Comparison of ENCODE assay signal across 8 mouse cellular contexts in the genomic region with DNA sequence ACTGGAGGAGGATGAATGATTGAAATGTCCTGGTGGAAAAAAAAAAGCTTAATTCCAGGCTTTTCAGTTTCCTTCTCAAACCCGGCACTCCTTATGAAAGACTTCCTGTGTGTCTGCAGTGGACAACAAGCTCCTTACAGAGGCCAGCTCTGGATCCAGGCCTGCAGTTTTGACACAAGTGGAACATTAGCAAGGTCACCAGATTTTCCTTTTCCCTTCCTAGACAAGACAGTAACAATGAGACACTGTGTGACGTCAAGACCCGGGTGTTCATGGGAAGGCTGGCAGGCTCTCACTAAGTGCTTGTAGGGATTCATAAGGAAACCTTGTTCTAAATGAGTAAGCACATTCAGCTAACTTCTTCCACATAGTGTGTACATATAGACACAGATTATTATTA.
DNase-seq lines count a peak whose midpoint lies in the region; ATAC-seq lines count a peak whose summit lies in the region.
"Had no signal": no experiment of that assay in that cellular context is flagged by ENCODE, and none has a peak within 500 bp of the region (broad histone marks: within the 10 kb centered on the region; RNA-seq: fewer than 3 reads in every experiment).

No protein-coding gene starts in this region.

- no peak overlapping the region for H3K4me2 ChIP-seq in hindbrain, embryonic 16.5 days (ENCODE audit: low read length)
- no peak overlapping the region for H3K4me2 ChIP-seq in neural tube, embryonic 14.5 days (ENCODE audit: low read depth, low read length)

- H3K9me3 ChIP-seq in hindbrain, embryonic 16.5 days (ENCODE audit: control insufficient read depth, low read length) = no peaks in the 10 kb centered on the region
- H3K9me3 ChIP-seq in neural tube, embryonic 14.5 days (ENCODE audit: control insufficient read depth, low read length) = no peaks in the 10 kb centered on the region
- H3K9me3 ChIP-seq: liver, embryonic 15.5 days had no signal

- 35% methylated on average over 3 of the region's 3 CpGs for WGBS in hindbrain, embryonic 16.5 days
- 50% methylated on average over 3 of the region's 3 CpGs for WGBS in neural tube, embryonic 14.5 days

- peak; percentile 80 for ATAC-seq in hindbrain, embryonic 16.5 days
- ATAC-seq in neural tube, embryonic 14.5 days (ENCODE audit: low read depth) = peak; percentile 47; the same call in 1 of the 2 replicates
- ATAC-seq in CD4-positive, CD25-positive, alpha-beta regulatory T cell, adult 4 months = no peak

- H3K27ac ChIP-seq in hindbrain, embryonic 16.5 days (ENCODE audit: low read depth, low read length) = no peak overlapping the region
- H3K27ac ChIP-seq in neural tube, embryonic 14.5 days (ENCODE audit: low read depth, low read length) = 0 out of 2 replicates have a peak overlapping the region, but pooled peaks have one; percentile 23
- H3K27ac ChIP-seq: liver, embryonic 15.5 days had no signal

- peaks cover 3% of the 10 kb centered on the region; the same call in 1 of the 2 replicates for H3K4me1 ChIP-seq in hindbrain, embryonic 16.5 days (ENCODE audit: control insufficient read depth, insufficient read depth, low read depth, low read length)
- H3K4me1 ChIP-seq in neural tube, embryonic 14.5 days (ENCODE audit: control insufficient read depth, insufficient read depth, low read length) = no peaks in the 10 kb centered on the region

- H3K4me3 ChIP-seq in hindbrain, embryonic 16.5 days (ENCODE audit: low read length) = no peak overlapping the region
- H3K4me3 ChIP-seq in neural tube, embryonic 14.5 days (ENCODE audit: low read depth, low read length) = no peak overlapping the region
- H3K4me3 ChIP-seq: liver, embryonic 15.5 days had no signal

- H3K36me3 ChIP-seq in hindbrain, embryonic 16.5 days (ENCODE audit: control insufficient read depth, insufficient read depth, low read length) = no peaks in the 10 kb centered on the region
- H3K36me3 ChIP-seq in neural tube, embryonic 14.5 days (ENCODE audit: control insufficient read depth, insufficient read depth, low read length) = no peaks in the 10 kb centered on the region
- H3K36me3 ChIP-seq: liver, embryonic 15.5 days had no signal

- intact Hi-C loops in left cerebral cortex, postnatal 10 days (cut with DNase I) = no loop called here

- H3K27me3 ChIP-seq in hindbrain, embryonic 16.5 days (replicated peaks; ENCODE audit: control insufficient read depth, insufficient read depth, low read length) = no peaks in the 10 kb centered on the region
- H3K27me3 ChIP-seq in neural tube, embryonic 14.5 days (ENCODE audit: control insufficient read depth, insufficient read depth, low read length) = no peaks in the 10 kb centered on the region
- H3K27me3 ChIP-seq: liver, embryonic 15.5 days had no signal

- DNase-seq in Muller cell, postnatal 12 days (ENCODE audit: inconsistent ontology term) = peak; percentile 76
- peak; percentile 75 for DNase-seq in adipocyte (ENCODE audit: low spot score)
- peak; percentile 42 to 51 for DNase-seq in frontal cortex, postnatal 10 days (ENCODE audit: low spot score in 2 of 2)
- DNase-seq in left cerebral cortex, postnatal 10 days (ENCODE audit: extremely low spot score in 1 of 2, low spot score in 2 of 2) = peak; percentile 60 to 63

- H3K9ac ChIP-seq in hindbrain, embryonic 16.5 days (ENCODE audit: low read depth, low read length) = no peak overlapping the region
- H3K9ac ChIP-seq in neural tube, embryonic 14.5 days (replicated peaks; ENCODE audit: low read depth, low read length) = no peak overlapping the region
- H3K9ac ChIP-seq: liver, embryonic 15.5 days had no signal
